Mouse (Mus musculus): Measurements from ENCODE around the gene Perm1.

GRCm38 (mm10) chr4:156185950-156186850 lies 29.5 kb upstream of the Perm1 start:
- TF ChIP-seq EP300 (IDR thresholded peaks at IDR 0.05; ENCODE audit: low read depth) (no peak), CTCF (IDR thresholded peaks at IDR 0.05; ENCODE audit: low read depth) (no peak)

Data from heart, postnatal 0 days (tissue).